Mouse (Mus musculus) heart, adult 2 months (tissue): ENCODE measurements at regions not wholly inside any gene's neighbourhood (a gene's known extent, or its start where the extent isn't known, plus 50 kb on each side); places are given as distances from the start of the nearest gene placed in this dataset.

Source experiments
- DNase-seq, 2 experiments: peaks; one replicate each; pipeline ENCODE4 v3.0.0; 2021
- H3K27ac ChIP-seq: fragments of 200-600 bp; 2 replicates; pipeline ENCODE4 v1.8.1; 2022
- H3K27me3 ChIP-seq: fragments of 200-500 bp; 2 replicates; pipeline ENCODE4 v1.6.1; 2012; ENCODE audit warnings: mild to moderate bottlenecking, low read length, inconsistent platforms, mixed read lengths; ENCODE audit not compliant: control insufficient read depth, insufficient read depth
- H3K36me3 ChIP-seq: fragments of 200-500 bp; 2 replicates; pipeline ENCODE4 v1.6.1; 2012; ENCODE audit warnings: low read length, inconsistent platforms; ENCODE audit not compliant: control insufficient read depth, insufficient read depth
- H3K4me1 ChIP-seq: fragments of 200-500 bp; 2 replicates; pipeline ENCODE4 v1.6.1; 2011; ENCODE audit warnings: low read length; ENCODE audit not compliant: control insufficient read depth, insufficient read depth
- H3K4me3 ChIP-seq: fragments of 200-600 bp; 2 replicates; pipeline ENCODE4 v1.8.1; 2022
- H3K79me2 ChIP-seq: fragments of 200-500 bp; replicated peaks from 2 replicates; pipeline ENCODE4 v1.6.1; 2012; ENCODE audit warnings: mild to moderate bottlenecking, inconsistent platforms, low read length, moderate library complexity, mixed read lengths; ENCODE audit not compliant: control insufficient read depth, insufficient read depth
- H3K9ac ChIP-seq: fragments of 200-500 bp; 2 replicates; pipeline ENCODE4 v1.6.1; 2012; ENCODE audit warnings: low read depth, mild to moderate bottlenecking, control low read depth, inconsistent platforms, low read length, mixed read lengths
- CTCF ChIP-seq: fragments of 200-600 bp; IDR thresholded peaks from 2 replicates; pipeline ENCODE4 v1.8.1; 2022; ENCODE audit warnings: antibody characterized with exemption, mild to moderate bottlenecking, moderate library complexity
- EP300 ChIP-seq: fragments of 200-500 bp; IDR thresholded peaks from 2 replicates; pipeline ENCODE4 v1.6.1; 2011; ENCODE audit warnings: low read depth, low read length, control low read depth; ENCODE audit not compliant: insufficient read depth
- POLR2A ChIP-seq: fragments of 200-500 bp; IDR thresholded peaks from 2 replicates; pipeline ENCODE4 v1.6.1; 2011; ENCODE audit warnings: mild to moderate bottlenecking, low read depth, low read length, control low read depth; ENCODE audit not compliant: insufficient read depth
- WGBS: fragments of 180-500 bp; shearing (Covaris S2); methylation state at CpG from one replicate; pipeline ENCODE4 v1.1.7; 2018; 5-methylcytosine and 5-hydroxymethylcytosine counted together
- intact Hi-C: fragments of 180-260 bp; cut with DNase I; formaldehyde crosslinking; loops from one replicate; pipeline ENCODE4 v1.15.1; 2025

DNA sequence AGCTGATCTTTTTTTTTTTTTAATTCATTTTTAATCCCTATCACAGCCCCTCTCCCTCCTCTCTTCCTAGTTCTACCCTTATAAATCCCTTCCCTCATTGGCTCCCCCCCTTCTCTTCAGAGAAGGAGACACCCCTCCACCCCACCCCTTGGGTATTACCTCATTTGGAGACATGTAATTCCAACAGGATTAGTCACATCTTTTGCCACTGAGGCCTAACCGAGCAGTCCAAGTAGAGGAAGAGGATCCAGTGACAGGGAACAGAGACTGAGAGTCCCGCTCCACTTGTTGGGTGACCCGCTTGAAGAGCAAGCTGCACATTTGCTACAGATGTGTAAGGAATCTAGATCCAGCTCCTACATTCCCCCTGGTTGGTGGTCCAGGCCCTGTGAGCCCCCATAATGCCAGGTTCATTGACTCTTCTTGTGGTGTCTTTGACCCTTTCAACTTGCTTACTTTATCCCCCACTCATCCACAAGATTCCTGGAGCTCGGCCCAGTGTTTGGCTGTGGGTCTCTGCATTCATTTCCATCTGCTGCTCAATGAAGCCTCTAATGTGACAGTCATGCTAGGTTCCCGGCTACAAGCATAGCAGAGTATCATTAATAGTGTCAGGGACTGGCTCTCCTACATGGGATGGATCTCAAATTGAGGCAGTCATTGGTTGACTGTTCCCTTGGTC, 506.6 kb upstream of the Gm10306 start:
- DNase-seq, result no peak
- Histone ChIP-seq H3K27ac (no peak overlapping the region), H3K4me3 (no peak overlapping the region), H3K27me3 (no peaks in the 10 kb centered on the region), H3K4me1 (no peaks in the 10 kb centered on the region), H3K9ac (no peak overlapping the region), H3K79me2 (no peaks in the 10 kb centered on the region), H3K36me3 (no peaks in the 10 kb centered on the region)
- intact Hi-C loops, result no loop called here
- 65% methylated on average over 5 of the region's 5 CpGs for WGBS
- TF ChIP-seq EP300 (no peak), POLR2A (no peak), CTCF (no peak)

- 71% methylated on average over 11 of the region's 11 CpGs for WGBS
- H3K27me3 ChIP-seq, result no peaks in the 10 kb centered on the region
- intact Hi-C loops, result no loop called here
- TF ChIP-seq POLR2A (no peak), CTCF (no peak), EP300 (no peak)
- H3K79me2 ChIP-seq, result no peaks in the 10 kb centered on the region
- no peaks in the 10 kb centered on the region for H3K36me3 ChIP-seq
- H3K4me1 ChIP-seq, result no peaks in the 10 kb centered on the region
- no peak overlapping the region for H3K27ac ChIP-seq
- H3K9ac ChIP-seq, result no peak overlapping the region
- DNase-seq, result no peak
- no peak overlapping the region for H3K4me3 ChIP-seq
Measured at GRCm38 (mm10) chr4:94052249-94053162, 503.8 kb upstream of the Gm10306 start.

DNA sequence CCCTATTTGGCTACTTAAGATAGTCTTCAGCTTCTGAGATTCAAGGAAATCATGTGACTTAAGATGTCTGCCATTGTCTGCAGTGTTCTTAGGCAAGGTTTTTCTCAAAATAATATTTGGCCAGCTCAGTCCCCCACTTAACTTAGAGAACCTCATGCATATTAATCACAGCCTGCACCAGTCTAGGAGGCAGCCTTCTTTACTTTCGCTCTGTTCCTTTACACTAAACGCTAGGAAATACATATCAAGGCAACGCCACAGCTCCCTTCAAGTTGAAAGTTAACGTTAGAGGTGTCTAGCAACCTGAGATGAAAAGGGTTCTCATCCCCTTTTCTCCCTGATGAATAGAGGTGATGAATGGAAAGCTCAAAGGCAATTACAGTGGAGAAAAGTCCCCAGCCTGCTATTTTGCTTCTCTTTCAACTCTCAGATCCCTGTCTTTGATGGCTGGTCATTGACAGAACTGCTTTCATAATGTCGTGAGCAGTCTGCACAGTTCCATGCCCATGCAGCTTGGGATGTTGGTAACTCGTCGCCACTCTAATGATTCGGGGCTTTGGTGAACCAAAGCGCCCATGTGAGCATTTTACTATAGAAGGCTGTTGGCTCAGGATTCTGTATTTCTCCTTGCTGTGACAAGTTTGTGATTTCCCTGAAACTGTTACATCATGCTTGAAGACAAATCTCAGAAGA, 483.0 kb upstream of the Gm10306 start:
- TF ChIP-seq POLR2A, result no peak
- no peak for TF ChIP-seq EP300
- no peak for TF ChIP-seq CTCF
- Histone ChIP-seq H3K27ac (no peak overlapping the region), H3K9ac (no peak overlapping the region), H3K27me3 (no peaks in the 10 kb centered on the region), H3K36me3 (no peaks in the 10 kb centered on the region), H3K4me3 (no peak overlapping the region), H3K79me2 (no peaks in the 10 kb centered on the region), H3K4me1 (no peaks in the 10 kb centered on the region)
- intact Hi-C loops, result no loop called here
- DNase-seq, result no peak
- WGBS, result 80% methylated on average over 9 of the region's 9 CpGs

DNA sequence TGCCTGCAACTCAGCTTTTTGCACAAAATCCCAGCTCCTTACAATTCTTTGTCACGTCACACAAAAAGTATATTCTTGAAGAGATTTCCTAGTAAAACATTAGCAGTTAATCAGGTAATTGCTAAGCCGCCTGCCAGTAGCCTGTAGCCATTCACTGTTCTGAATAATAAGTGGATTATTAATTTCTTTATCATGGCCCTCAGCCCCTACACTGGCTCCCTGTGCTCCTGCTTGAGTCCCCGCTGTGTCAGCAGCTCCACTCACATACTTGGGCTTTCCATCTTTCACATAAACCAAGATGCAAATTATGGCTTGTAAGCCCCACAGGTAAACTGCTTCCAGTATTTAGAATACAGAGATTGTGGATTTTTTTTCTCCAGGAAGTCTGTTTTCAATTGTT, 473.5 kb upstream of the Gm10306 start:
- TF ChIP-seq POLR2A, result no peak
- no peak for TF ChIP-seq EP300
- 65% methylated on average over 3 of the region's 3 CpGs for WGBS
- Histone ChIP-seq H3K27ac (no peak overlapping the region), H3K27me3 (no peaks in the 10 kb centered on the region), H3K4me3 (no peak overlapping the region), H3K9ac (no peak overlapping the region), H3K4me1 (no peaks in the 10 kb centered on the region), H3K36me3 (no peaks in the 10 kb centered on the region), H3K79me2 (no peaks in the 10 kb centered on the region)
- intact Hi-C loops, result no loop called here
- DNase-seq, result no peak

- H3K36me3 ChIP-seq, result no peaks in the 10 kb centered on the region
- no peak overlapping the region for H3K9ac ChIP-seq
- no peak for DNase-seq
- WGBS, result 64% methylated on average over 5 of the region's 5 CpGs
- H3K4me1 ChIP-seq, result no peaks in the 10 kb centered on the region
- no peak overlapping the region for H3K4me3 ChIP-seq
- no peaks in the 10 kb centered on the region for H3K79me2 ChIP-seq
- no peak overlapping the region for H3K27ac ChIP-seq
- H3K27me3 ChIP-seq, result no peaks in the 10 kb centered on the region
- intact Hi-C loops, result no loop called here
- no peak for TF ChIP-seq CTCF
- TF ChIP-seq EP300, result no peak
- no peak for TF ChIP-seq POLR2A
Measured at GRCm38 (mm10) chr4:94094379-94094778, 462.0 kb upstream of the Gm10306 start.

- WGBS, result 72% methylated on average over 4 of the region's 4 CpGs
- TF ChIP-seq POLR2A (no peak), EP300 (no peak), CTCF (no peak)
- intact Hi-C loops, result no loop called here
Measured at GRCm38 (mm10) chr4:94106941-94107340, 449.4 kb upstream of the Gm10306 start.

More at GRCm38 (mm10) chr4:94106941-94107340, 449.4 kb upstream of the Gm10306 start:
- H3K9ac ChIP-seq, result no peak overlapping the region
- no peak for DNase-seq
- H3K4me3 ChIP-seq, result no peak overlapping the region
- H3K4me1 ChIP-seq, result no peaks in the 10 kb centered on the region
- no peak overlapping the region for H3K27ac ChIP-seq
- no peaks in the 10 kb centered on the region for H3K79me2 ChIP-seq
- no peaks in the 10 kb centered on the region for H3K27me3 ChIP-seq
- no peaks in the 10 kb centered on the region for H3K36me3 ChIP-seq
